Mouse (Mus musculus) MEL (cell line): Measurements from ENCODE around the gene Igfbp1. TPM values are rescaled to one million over a fixed set of nuclear protein-coding genes. Genes with fewer than 3 reads are reported as not detected.

Source experiments
- DNase-seq: peaks from one replicate; pipeline ENCODE4 v3.0.0; 2011; ENCODE audit warnings: low read depth, low spot score
- H3K27ac ChIP-seq: 2 replicates; pipeline ENCODE4 v1.5.1; 2012; ENCODE audit warnings: low read depth, mild to moderate bottlenecking, control low read depth, low read length, moderate library complexity; ENCODE audit not compliant: control insufficient read depth
- H3K27me3 ChIP-seq, 2 experiments: fragments of 150-350 bp in 1 of 2; sonication (generic) in 1 of 2; 2 replicates each; pipeline ENCODE4 v1.6.1; 2012; ENCODE audit warnings: low read length in 2 of 2, mild to moderate bottlenecking in 2 of 2, improper control_type of control experiment in 1 of 2, moderate library complexity in 1 of 2; ENCODE audit not compliant: insufficient read depth in 2 of 2, control insufficient read depth in 1 of 2
- H3K36me3 ChIP-seq, 2 experiments: 2 replicates each; pipeline ENCODE4 v1.6.1; 2012 to 2014; ENCODE audit warnings: low read length in 2 of 2, improper control_type of control experiment in 1 of 2, inconsistent platforms in 1 of 2, mild to moderate bottlenecking in 1 of 2; ENCODE audit not compliant: insufficient read depth in 2 of 2, control insufficient read depth in 1 of 2
- H3K4me1 ChIP-seq, 2 experiments: fragments of 150-350 bp in 1 of 2; sonication (generic) in 1 of 2; 2 replicates each; pipeline ENCODE4 v1.6.1; 2012; ENCODE audit warnings: low read length in 2 of 2, improper control_type of control experiment in 1 of 2, mild to moderate bottlenecking in 1 of 2; ENCODE audit not compliant: insufficient read depth in 2 of 2, control insufficient read depth in 1 of 2
- H3K4me3 ChIP-seq, 2 experiments: fragments of 150-350 bp in 1 of 2; sonication (generic) in 1 of 2; 2 replicates each; pipeline ENCODE4 v1.5.1; 2012; ENCODE audit warnings: low read depth in 2 of 2, low read length in 2 of 2, mild to moderate bottlenecking in 2 of 2, moderate library complexity in 2 of 2, control low read depth in 1 of 2, improper control_type of control experiment in 1 of 2; ENCODE audit not compliant: control insufficient read depth in 1 of 2, insufficient read depth in 1 of 2
- H3K79me2 ChIP-seq: 2 replicates; pipeline ENCODE4 v1.6.1; 2012; ENCODE audit warnings: mild to moderate bottlenecking, low read length, moderate library complexity; ENCODE audit not compliant: control insufficient read depth, poor library complexity, insufficient read depth
- H3K9ac ChIP-seq: 2 replicates; pipeline ENCODE4 v1.6.1; 2012; ENCODE audit warnings: low read depth, mild to moderate bottlenecking, control low read depth, low read length, moderate library complexity; ENCODE audit not compliant: control insufficient read depth, poor library complexity, severe bottlenecking
- H3K9me3 ChIP-seq: fragments of 150-350 bp; sonication (generic); replicated peaks from 2 replicates; pipeline ENCODE4 v1.6.1; 2012; ENCODE audit warnings: mild to moderate bottlenecking, low read length, improper control_type of control experiment, moderate library complexity; ENCODE audit not compliant: insufficient read depth
- CHD2 ChIP-seq: IDR thresholded peaks from 2 replicates; pipeline ENCODE4 v1.6.1; 2011; ENCODE audit warnings: low read length, improper control_type of control experiment
- EP300 ChIP-seq, 2 experiments: IDR thresholded peaks; 2 replicates each; pipeline ENCODE4 v1.6.1; 2011; ENCODE audit warnings: improper control_type of control experiment in 2 of 2, low read length in 2 of 2, low read depth in 1 of 2, mild to moderate bottlenecking in 1 of 2
- ETS1 ChIP-seq: IDR thresholded peaks from 2 replicates; pipeline ENCODE4 v1.6.1; 2012; ENCODE audit warnings: low read depth, mild to moderate bottlenecking, inconsistent platforms, low read length, improper control_type of control experiment, moderate library complexity
- GABPA ChIP-seq: IDR thresholded peaks from 2 replicates; pipeline ENCODE4 v1.6.1; 2012; ENCODE audit warnings: low read depth, mild to moderate bottlenecking, inconsistent platforms, low read length, improper control_type of control experiment, moderate library complexity
- HCFC1 ChIP-seq: IDR thresholded peaks from 2 replicates; pipeline ENCODE4 v1.6.1; 2012; ENCODE audit warnings: low read depth, mild to moderate bottlenecking, inconsistent platforms, low read length, improper control_type of control experiment, moderate library complexity
- MXI1 ChIP-seq: IDR thresholded peaks from 2 replicates; pipeline ENCODE4 v1.6.1; 2011; ENCODE audit warnings: mild to moderate bottlenecking, low read depth, low read length, improper control_type of control experiment
- MYB ChIP-seq: IDR thresholded peaks from 2 replicates; pipeline ENCODE4 v1.6.1; 2011; ENCODE audit warnings: mild to moderate bottlenecking, low read depth, low read length, improper control_type of control experiment
- MYC ChIP-seq: IDR thresholded peaks from 2 replicates; pipeline ENCODE4 v1.6.1; 2011; ENCODE audit warnings: low read depth, mild to moderate bottlenecking, low read length, improper control_type of control experiment, moderate library complexity
- NRF1 ChIP-seq: IDR thresholded peaks from 2 replicates; pipeline ENCODE4 v1.6.1; 2014; ENCODE audit warnings: low read depth, mild to moderate bottlenecking, inconsistent platforms, low read length, improper control_type of control experiment, moderate library complexity; ENCODE audit not compliant: poor library complexity, insufficient read depth, severe bottlenecking
- RAD21 ChIP-seq: IDR thresholded peaks from 2 replicates; pipeline ENCODE4 v1.6.1; 2011; ENCODE audit warnings: mild to moderate bottlenecking, low read depth, low read length, improper control_type of control experiment
- USF1 ChIP-seq: IDR thresholded peaks from 2 replicates; pipeline ENCODE4 v1.6.1; 2014; ENCODE audit warnings: low read depth, mild to moderate bottlenecking, inconsistent platforms, low read length, improper control_type of control experiment, moderate library complexity
- ZC3H11A ChIP-seq: IDR thresholded peaks from 2 replicates; pipeline ENCODE4 v1.6.1; 2012; ENCODE audit warnings: low read depth, mild to moderate bottlenecking, inconsistent platforms, low read length, improper control_type of control experiment
- ZMIZ1 ChIP-seq: IDR thresholded peaks from 2 replicates; pipeline ENCODE4 v1.6.1; 2012; ENCODE audit warnings: low read depth, mild to moderate bottlenecking, inconsistent platforms, low read length, improper control_type of control experiment, moderate library complexity
- polyA plus RNA-seq, 2 experiments: library from polyadenylated mRNA; stranded (reverse) in 1 of 2; unstranded in 1 of 2; fragments of >175 nt in 1 of 2; fragments of >200 nt in 1 of 2; gene quantifications; 2 replicates each; pipeline versions ENCODE4 v1.2.1 to v1.2.4; 2012; ENCODE audit warnings: low replicate concordance in 2 of 2, low read depth in 1 of 2; ENCODE audit not compliant: insufficient read length in 2 of 2, insufficient read depth in 1 of 2, missing spikeins in 1 of 2
- total RNA-seq: library from RNA; depleted of rRNA; stranded (reverse); fragments of 300-350 nt; gene quantifications from 2 replicates; pipeline ENCODE4 v1.2.3, GENCODE M21; 2012

Igfbp1 gene
- total and polyA plus RNA-seq, 3 experiments: not detected

DNA sequence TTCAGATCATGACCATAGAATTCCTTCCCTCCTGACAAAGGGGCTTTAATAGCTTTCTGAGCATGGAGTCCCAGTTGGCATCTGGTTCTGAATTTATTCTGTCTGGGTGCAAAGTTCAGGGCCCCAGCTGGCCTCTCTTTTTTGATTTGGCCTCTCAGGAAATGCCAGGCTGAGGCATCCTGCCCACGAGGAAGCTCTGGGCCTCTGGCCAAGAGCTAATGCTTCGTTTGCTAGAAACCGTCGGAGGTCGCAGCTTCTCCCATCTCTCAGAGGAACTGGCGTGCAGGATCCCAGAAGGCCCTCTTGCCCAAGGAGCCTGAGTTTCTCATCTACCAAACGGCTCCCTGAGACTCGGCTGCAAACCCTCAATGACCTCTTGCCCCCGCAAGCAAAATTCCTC, 13.6 kb downstream of the Igfbp1 start:
- H3K27me3 ChIP-seq: no peaks in the 10 kb centered on the region
- no peaks in the 10 kb centered on the region for H3K36me3 ChIP-seq
- no peaks in the 10 kb centered on the region for H3K79me2 ChIP-seq
- H3K4me1 ChIP-seq: no peaks in the 10 kb centered on the region
- no peak overlapping the region for H3K27ac ChIP-seq
- no peak for TF ChIP-seq MXI1
- no peak for TF ChIP-seq EP300 (IDR thresholded peaks at IDR 0.05; ENCODE audit: low read depth in 1 of 2, low read length in 2 of 2)
- TF ChIP-seq ZC3H11A: no peak
- no peak overlapping the region for H3K9ac ChIP-seq
- no peak for DNase-seq
- no peaks in the 10 kb centered on the region for H3K9me3 ChIP-seq
- H3K4me3 ChIP-seq: no peak overlapping the region

- DNase-seq: no peak
- Histone ChIP-seq H3K9ac (no peak overlapping the region), H3K4me1 (no peaks in the 10 kb centered on the region), H3K27me3 (no peaks in the 10 kb centered on the region), H3K9me3 (no peaks in the 10 kb centered on the region), H3K4me3 (no peak overlapping the region), H3K27ac (no peak overlapping the region), H3K79me2 (no peaks in the 10 kb centered on the region), H3K36me3 (no peaks in the 10 kb centered on the region)
- TF ChIP-seq MYC: no peak
These were observed 14.7 kb downstream of the Igfbp1 start for GRCm38 (mm10) chr11:7212126-7212798.

DNA sequence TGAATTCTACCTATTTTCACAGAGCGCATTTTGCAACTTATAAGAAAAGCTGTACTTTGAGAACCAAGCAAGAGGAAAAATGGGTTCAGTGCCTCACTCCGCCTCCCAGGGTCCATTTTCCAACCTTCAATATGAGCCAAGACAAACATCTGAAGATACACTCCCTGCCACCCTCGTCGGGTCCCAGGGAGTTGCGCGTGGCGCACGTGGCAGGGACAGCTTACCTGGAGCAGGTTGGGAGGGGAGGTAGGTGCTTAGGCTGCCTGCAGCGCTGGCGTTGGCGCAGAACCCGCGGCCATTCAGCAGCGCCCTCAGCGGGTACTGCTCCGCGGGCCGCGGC, 15.5 kb downstream of the Igfbp1 start:
- no peak overlapping the region for H3K9ac ChIP-seq
- no peak overlapping the region for H3K4me3 ChIP-seq
- no peaks in the 10 kb centered on the region for H3K79me2 ChIP-seq
- H3K9me3 ChIP-seq: no peaks in the 10 kb centered on the region
- no peaks in the 10 kb centered on the region for H3K27me3 ChIP-seq
- DNase-seq: no peak
- H3K4me1 ChIP-seq: no peaks in the 10 kb centered on the region
- TF ChIP-seq MXI1 (no peak), MYB (no peak), CHD2 (no peak)
- TF ChIP-seq, all 39 proteins: peak for 0
- H3K36me3 ChIP-seq: no peaks in the 10 kb centered on the region
- no peak overlapping the region for H3K27ac ChIP-seq

- Histone ChIP-seq H3K27me3 (no peaks in the 10 kb centered on the region), H3K4me1 (no peaks in the 10 kb centered on the region)
- no peak for TF ChIP-seq MXI1
- no peak for TF ChIP-seq RAD21
- TF ChIP-seq GABPA: no peak
- TF ChIP-seq HCFC1: no peak
- TF ChIP-seq USF1: no peak
- no peak for TF ChIP-seq ZC3H11A
- no peak for TF ChIP-seq NRF1
- TF ChIP-seq ETS1: no peak
- TF ChIP-seq ZMIZ1: no peak
- TF ChIP-seq, all 39 proteins: peak for 0
- no peak for DNase-seq
- Histone ChIP-seq H3K36me3 (no peaks in the 10 kb centered on the region), H3K79me2 (no peaks in the 10 kb centered on the region), H3K9ac (no peak within 1 kb of the TSS), H3K9me3 (no peaks in the 10 kb centered on the region), H3K27ac (no peak within 1 kb of the TSS), H3K4me3 (no peak within 1 kb of the TSS)
These were observed 16.1 kb downstream of the Igfbp1 start, which contains the start of gene Igfbp3 for GRCm38 (mm10) chr11:7213501-7214341. TSS of gene Igfbp3 (minus strand) at chr11:7213923.
